Mouse (Mus musculus) lung, postnatal 10 days (tissue): ENCODE measurements at regions not wholly inside any gene's neighbourhood (a gene's known extent, or its start where the extent isn't known, plus 50 kb on each side); places are given as distances from the start of the nearest gene placed in this dataset.

Experiments used
- DNase-seq: peaks from one replicate; pipeline ENCODE4 v3.0.0; 2021

DNA sequence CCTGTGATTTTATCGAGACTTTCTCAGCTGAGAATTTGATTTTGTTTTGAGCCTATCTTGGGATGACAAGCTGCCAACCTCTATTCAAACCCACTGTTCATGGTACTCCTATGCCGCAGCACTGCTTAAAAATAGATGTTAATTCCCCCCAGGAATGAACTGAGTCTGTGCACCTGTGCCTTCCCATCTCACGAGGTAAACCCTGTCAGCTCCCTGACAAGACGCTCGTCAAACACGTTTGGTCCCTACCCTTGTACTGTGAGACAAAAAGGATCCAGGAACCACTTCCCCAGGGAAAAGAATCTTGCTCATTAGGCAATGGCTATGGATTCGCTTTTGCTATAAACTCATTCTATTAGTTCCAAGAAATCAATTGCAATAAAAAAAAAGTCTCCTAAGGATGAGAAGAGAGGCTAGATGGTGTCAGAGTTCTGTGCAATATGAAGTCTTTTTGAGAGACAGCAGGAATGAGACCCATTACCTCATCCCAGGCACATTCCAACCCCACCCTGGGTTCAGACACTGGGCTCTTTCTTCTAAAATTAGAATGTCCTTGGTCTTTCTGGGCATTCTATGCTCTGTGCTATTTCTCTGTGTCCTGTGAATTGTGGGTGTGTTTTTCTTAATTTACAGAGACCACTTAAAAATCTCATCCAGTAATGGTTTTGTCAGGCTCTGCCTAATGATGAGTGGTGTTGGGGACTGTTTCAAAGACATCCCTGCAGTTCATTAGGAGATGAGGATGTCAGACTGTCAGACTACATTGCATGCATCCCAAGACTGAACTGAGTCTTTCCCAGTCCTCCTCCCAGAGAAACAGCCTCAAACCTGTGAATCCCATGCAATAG lies 167.7 kb upstream of the Pabpc6 start:
- no peak for DNase-seq

DNA sequence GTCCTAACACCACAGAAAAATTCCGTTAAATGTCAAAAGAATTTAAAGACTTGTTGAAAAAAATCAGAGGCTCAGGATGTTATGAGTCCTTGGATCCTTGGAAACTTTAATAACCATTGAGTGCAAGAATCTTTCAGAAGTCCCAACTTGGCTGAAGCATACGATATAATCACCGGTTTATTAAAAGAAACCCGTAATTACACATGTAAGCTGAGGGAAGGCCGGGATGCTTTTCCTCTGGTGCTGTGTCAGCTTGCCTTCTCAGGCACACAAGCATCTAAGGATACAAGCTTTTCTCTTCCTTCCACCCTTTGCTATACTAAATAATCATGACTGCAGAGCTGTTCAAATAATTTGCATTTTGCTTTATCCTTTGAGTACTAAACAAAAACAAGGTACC lies 160.4 kb upstream of the Pabpc6 start:
- no peak for DNase-seq

DNA sequence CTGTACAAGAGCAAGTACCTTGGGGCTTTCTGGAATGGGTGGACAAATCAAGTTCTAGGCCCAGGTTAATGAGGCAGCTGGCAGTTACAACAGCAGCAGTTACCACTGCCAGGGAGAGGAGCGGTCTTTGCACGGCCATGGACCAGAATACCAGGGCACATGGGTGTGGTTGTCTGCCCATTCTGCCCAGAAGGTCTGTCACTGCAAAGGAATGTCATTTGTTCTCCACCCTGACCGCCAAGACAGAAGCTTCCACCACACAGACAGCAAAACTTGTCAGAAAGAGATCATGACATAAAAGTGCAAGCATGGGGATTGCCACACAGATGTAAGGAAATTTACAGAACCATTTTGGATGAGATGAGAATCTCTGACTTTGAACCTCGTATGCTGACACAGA lies 151.8 kb upstream of the Pabpc6 start:
- no peak for DNase-seq

DNA sequence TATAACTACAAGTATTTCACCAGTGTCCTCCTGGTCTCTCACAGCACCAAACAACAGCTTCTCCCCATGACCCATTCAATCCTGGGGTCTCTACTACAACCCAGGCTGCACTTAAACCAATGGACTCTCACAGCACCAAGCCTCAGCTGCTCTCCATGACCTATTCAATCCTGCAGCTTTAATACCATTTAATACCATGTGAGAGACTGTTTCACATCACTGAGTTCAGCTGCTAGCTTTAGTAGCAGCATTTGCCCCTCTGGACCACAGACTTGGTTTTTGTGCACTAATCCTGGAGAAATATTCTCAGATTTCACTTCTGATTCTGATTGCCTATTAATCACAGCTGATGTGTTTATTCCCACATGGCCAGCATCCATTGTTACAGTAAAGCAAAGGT lies 147.5 kb upstream of the Pabpc6 start:
- no peak for DNase-seq

DNA sequence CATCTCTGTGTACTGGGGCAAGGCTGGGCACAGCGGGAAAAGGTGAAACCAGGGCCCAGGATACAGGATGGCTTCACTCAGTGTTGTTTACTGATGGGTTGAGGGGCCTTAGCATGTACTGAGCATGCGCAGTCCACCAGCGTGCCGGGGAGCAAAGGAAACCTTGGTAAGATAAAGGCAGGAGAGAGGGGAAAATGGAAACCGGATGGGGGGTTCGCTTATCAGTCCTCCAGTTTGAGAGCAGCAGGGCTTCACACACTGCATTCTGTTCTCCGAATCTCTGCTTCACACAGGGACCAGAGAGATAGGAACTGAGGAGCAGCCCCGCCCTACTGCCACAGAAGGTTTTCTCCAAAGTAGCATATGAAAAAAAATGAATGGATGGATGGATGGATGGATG lies 127.6 kb upstream of the Pabpc6 start:
- no peak for DNase-seq

DNA sequence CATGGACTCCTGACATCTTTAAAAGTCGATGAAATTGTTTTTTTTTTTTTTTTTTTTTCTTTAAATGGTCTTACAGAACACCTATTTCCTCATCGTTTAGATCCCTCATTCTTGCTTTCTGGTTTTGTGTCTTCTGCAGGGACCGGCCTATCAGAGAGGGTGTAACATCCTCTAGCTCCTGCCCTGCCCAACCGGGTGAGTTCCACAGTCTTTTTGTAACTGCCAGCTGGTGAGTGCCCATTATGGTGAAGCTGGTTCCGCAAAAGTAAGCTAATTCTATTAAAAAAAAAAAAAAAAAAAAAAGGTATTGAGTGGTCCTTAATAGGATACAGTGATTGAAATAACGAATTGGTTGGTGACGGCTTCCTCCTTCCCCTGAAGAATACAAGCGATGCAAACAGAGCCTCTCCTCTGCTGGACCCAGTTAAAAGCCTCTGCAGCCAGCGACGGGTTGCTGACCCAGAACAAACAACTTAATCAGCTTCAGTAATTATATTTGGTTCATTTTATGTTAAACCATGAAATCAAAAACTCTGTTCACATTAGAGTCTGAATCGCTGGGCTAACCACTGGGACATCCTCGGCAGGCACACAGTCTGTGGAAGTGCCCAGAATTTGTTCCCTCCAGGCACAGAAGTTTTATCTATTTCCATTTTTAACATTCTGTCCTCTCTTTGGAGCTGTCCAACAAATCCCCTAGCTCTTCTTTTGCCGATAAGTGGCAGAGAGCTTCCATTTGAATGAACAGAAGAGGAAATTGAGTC lies 126.9 kb upstream of the Pabpc6 start:
- DNase-seq = no peak

DNA sequence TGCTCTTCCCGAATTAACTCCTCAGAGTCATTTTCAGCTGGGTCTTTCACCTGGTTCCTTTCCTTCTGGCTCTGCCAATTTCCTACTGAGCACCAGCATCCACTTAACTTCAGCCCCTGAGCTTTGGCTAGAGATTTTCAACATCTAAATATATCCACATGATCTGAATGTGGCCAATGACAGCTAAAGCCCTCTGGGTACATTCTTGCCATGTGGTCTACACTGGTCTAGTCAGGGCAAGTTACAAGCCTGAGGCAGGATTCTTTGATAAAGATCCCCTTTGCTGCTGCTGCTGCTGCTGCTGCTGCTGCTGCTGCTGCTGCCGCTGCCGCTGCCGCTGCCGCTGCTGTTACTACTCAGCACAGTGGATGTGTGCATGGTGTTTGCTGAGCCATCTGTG lies 109.3 kb upstream of the Pabpc6 start:
- DNase-seq = no peak

DNA sequence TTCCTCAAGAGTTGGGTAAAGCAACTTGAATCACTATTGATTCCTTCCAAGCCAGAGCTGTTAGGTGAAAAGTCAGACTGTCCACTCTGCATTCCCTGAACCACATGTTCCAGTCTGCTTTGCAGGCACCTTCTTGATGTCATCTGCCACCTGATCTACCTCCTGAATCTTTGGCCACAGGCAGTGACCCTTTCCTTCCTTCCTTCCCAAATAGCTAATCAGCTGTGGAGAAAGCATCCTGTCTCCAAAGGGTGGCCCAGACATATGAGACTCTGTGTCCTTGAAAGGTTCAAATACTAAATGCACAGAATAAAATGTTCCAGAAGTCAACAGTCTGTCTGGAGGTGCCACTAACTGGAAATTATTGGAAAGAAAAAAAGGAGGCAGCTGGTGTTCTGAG lies 107.6 kb upstream of the Pabpc6 start:
- DNase-seq = no peak

DNA sequence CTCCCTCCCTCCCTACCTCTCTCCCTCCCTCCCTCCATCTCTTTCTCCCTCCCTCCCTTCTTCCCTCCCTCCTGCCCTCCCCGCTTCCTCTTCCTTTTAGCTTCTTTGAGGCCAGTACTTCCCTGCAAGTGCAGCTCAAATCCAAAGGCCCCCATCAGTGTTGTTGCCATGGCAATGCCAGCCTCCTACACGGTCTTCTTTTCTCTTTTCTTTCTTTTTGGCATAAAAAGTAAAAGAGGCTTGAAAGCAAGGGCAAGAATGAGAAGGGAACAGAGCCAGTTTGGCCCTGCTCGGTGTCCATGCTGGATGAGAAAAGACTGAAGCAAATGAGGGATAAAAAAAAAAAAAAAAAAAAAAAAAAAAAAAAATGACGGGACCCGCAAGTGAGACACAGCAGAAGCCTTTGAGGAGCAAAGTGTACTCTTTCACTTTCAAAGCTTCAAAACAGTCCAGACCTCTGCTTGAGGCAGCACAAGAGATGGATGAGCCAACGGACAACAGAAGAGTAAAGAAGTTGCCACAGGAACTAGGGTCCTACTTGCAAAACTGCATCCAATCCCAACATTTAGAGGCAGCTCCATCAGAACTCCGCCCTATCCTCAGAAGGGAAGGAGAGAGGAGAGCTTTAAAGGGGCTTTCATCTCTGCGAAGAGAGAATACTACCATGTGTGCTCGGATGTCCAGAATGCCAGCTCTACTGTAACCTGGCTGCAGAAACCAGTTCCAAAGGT lies 106.9 kb upstream of the Pabpc6 start:
- no peak for DNase-seq

DNA sequence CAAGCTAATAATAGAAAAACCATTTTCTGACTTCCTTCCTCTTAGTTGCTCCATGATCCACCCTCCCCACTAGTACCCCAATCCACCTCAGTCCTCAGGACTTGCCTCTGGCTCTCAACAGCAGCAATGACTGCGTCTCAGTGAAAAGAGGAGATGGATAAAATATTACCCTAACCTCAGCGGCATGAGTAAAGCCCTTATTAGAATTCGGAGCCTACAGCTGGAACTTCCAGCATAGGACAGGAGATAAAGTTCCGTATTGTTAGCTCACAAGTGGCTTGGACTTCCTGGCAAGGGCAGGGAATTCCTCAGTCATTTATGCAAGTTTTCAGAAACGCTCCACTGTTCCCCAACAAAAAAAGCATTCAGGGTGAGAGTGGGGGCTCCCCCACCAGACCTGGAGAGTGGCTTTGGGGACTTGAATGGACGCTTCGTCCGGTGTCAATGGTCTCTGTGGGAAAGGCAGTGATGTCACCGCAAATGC lies 106.2 kb upstream of the Pabpc6 start:
- DNase-seq = no peak

DNA sequence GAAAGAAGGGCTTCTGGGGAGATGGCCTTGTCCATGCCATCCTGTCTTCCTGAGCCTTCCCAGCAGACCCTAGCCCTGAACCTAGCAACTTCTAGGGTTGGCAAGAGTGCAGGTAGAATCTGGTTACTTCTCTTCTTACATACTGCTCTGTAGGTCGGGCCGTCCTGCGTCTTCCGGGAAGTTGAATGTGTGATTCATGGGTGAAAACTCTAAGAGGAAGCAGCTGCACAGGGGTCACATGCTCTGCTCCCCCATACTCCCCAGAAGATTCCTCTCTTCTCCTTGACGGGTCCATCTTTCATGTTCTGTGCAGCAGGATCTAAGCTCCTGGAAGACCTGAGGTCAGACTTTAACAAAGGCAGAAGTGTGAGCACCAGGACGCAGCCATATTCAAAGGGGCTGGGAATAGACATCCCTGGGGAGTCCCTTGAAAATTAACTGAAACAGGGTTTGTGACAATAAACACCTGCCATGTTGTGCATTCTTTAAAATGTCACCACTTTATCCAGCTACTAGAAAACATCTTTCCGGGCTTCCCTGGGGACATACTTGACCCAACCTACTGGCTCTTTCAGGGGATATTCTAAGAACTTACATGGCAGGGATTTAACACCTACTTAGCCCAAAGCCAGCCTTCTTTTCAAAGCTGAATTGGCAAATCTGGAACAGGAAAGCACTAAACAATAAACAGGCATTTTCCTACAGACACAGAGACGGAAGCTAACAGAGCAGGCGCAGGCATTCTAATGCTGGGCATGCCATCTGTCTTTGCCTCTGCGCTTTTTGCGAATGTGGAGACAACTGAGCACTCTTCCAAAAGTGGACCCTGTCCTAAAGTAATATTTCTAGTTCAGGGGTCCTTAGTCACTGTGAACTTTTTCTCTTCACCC lies 105.5 kb upstream of the Pabpc6 start:
- DNase-seq = no peak

DNA sequence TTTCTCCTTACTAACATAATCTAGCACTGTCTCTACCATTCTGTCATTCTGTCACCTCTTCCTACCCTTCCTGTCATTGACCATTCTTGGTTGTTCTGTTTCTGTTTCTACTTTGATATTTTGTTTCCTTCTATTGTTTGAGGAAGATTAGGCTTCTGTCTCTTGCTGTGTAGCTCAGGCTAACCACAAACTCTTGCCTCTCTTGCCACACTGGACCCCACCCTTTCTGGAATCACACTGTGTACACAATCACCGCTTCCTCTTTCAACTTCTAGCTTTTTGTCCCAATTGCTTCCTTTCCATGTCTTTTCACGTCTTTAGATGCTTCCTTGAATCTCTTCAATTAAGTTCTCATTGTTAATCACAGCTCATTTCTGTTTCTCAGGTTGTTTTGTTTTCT lies 104.2 kb upstream of the Pabpc6 start:
- DNase-seq = no peak

DNA sequence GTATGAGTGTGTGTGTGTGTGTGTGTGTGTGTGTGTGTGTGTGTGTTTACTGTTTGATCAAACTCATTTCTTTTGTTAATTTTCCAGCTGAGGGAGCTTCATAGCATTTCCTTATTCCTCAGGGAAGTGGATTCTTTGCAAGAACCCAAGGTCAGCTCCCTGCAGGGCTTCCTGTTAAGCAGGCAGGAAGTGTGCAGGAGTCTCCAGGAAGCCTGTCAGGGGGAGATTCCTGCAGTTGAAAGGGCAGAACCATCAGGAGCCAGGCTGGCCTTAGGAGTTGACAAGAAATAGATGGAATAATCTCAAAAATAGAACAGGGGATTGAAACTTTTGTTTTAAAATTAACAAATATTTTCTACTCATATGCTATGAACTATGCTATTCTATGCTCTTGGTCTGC lies 98.8 kb upstream of the Pabpc6 start:
- peak; percentile 63 for DNase-seq

DNA sequence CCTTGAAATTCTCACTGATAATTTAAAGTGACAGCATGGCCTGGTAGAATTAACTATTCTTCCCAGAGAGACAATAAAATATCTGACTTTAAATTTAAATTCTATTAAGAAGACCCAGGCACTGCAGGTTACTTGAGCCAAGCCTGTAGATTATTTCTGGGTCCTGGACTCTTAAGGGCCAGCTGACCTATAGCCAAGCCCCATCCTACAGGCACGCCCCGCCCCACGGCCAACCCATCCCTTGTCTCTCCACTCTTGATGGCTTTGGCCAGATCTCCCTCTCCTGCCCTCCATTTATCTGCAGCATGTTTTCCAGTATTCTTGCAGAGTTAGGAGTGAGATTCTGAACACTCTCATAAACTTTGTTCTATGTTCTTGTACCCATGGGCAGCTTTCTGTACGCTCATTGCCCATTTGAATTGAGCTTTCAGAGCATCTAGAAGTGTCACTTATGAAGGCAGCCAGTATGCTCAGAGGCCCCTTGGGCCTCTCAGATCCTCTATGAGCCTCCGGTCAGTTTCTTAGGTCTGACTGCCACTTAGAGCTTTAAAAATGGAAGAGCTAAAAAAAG lies 96.2 kb upstream of the Pabpc6 start:
- DNase-seq = no peak

DNA sequence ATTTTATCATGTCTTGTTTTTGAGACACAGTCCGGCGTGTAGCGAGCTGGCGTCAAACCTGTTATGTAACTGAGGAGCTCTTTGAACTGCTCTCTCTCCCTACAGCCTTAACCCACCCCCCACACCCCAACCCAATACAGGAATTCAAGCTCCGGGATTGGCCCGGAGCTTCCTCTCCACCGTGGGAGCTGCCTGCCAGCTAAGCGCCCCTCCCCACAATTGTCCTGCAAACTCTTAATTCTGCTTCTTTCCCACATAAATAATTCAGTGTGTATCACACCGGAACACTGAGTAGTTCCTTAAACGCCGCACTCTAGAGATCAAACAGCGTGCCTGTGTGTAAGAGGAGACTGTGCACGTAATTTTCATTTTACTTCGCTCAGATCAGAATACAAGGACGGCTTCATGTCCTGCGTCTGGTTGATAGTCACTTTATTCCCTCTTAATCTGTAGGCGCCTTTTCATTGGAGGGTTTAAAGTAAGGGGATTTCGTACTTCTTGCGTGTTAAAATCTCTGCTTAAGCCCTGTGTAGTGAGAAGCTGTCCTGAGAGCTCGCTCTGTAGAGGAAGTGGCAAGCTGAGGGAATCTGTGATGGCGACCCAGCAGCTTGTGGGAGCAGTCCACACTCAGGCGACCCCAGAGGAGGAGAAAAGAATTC lies 95.3 kb upstream of the Pabpc6 start:
- DNase-seq = peak; percentile 25

DNA sequence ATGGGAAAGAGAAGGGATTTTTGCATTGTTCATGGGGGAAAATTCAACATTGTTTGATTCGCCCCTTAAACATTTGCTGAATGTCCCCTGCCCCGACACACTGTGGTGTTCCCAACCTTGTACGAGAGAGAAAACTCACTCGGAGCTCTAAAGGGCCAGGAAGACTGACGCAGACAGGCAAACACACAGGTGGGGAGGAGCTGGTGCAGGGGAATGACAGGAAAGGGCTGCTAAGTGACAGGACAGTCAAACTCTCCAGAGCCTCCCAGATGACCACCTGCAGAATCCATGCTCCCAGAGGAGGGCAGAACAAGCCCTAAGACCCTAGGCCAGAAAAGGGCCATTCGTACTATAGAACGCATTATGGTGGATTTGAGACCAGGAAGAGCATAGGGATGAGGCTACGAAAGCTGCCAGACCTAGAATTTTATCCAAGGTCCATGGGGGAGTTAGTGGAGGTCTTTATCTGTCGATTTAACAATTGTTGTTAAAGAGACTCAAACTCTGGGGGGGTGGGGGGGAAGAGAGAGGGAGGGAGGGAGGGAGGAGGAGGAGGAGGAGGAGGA lies 94.6 kb upstream of the Pabpc6 start:
- DNase-seq = no peak

DNA sequence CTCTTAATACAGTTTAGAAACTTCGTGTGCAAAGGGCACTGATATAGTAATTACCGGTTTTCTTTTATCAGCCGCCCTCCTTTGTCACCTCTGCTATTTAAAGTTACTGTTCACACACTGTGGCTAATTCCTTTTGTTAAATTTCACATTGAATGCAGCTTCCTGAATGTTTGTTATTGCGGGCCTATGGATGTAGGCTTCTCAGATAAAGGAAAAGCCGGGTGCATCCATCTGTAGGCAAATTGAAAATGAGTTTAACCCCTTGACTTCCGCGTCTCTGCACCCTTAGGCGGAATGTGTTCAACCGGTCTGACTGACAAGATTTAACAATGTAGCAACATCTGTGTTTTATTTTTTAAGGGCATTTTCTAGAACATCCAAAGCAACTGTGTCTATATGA lies 93.6 kb upstream of the Pabpc6 start:
- DNase-seq = no peak

DNA sequence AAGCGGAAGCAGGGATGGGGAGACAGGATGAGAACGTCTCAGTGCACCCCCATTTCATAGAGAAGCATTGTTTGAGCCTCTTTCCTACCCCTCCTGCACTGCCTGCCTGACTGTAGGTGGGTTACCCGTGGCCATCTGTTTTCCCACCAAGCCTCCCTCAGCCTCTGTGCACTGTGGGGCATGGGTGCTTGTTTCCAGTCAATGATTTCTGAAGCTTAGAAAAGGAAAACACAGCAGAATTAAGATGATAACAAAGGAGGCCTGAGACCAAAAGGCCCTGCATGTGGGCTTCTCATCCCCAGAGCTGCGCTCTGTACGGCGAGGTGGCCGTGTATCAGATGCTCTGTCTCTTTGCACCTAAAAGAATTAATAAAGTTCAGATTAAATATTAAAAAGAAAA lies 92.9 kb upstream of the Pabpc6 start:
- DNase-seq = no peak

DNA sequence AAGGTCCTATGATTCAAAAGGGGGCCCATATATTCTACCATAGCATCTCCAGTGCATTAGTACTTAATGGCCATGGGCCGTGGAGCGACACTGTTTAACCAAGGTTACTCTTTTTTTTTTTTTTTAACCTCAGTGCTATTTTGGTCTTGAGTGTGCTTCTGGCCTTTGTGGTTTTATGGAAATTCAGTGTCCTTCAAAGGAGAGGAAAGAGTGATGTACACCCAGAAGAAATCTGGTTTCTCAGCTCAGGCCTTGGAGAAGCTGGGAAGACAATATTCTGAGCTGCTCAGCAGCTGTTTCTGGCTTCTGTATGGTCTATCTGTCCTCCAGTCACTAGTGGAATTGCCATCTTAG lies 91.2 kb upstream of the Pabpc6 start:
- DNase-seq = no peak

DNA sequence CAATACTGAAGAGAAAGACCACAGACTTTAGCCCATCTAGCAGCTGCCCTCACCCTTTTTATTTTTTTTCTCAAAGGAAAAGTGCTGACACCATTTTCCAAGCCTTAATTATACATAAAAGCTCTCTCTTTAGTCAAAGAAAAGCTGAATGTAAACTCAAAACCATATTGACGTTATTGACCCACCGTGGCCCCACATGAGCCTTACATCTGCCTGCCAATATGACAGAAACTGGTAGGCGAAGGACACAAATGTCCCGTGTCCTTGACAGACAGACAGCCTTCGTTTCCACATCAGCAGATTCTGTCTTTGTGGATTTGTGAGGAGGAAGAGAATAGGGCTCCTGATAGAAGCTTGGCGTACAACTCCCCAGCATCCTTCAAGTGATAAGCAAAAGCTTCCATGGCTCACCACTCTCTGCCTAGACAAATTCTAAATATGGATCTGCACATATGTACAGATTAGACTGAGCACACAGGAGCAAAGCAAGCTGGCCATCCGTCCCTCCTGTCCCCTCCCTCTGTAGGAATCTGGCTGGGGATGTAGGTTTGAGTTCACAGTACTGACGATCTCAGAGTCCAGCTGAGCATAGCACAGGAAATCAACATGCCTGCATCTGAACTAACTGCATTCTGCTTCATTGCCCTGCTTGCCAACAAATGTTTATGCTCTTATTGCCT lies 90.6 kb upstream of the Pabpc6 start:
- no peak for DNase-seq

DNA sequence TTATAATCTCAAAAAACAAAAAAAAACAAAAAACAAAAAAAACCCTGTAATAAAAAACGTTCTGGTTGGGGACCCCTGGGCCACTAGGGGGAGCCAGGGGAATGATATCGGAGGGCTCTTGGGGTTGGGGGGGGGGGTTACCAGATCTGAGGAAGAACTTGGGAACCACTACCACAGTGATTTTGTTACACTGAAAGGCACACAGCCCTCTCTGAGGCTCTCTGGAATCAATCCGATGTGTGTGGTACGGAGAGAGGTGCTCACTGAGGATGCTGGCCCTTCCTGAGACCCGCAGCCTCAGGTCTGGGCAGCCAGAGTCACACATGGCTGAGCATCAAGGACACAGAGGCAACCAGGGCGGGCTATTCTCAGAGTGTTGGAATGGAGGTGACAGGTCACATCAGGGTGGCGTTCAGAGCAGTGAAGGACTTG lies 89.9 kb upstream of the Pabpc6 start:
- DNase-seq = peak; percentile 53
